Mouse (Mus musculus) MN1 (cell line): ENCODE measurements at regions not wholly inside any gene's neighbourhood (a gene's known extent, or its start where the extent isn't known, plus 50 kb on each side); places are given as distances from the start of the nearest gene placed in this dataset.
A peak's percentile ranks its signal among the peaks of the same experiment; 100 is the strongest.
"Not testable (repeated sequence)": the region's sequence is repeated elsewhere in the genome, so short reads cannot be mapped to it uniquely, and the experiment has no call there.

ENCODE experiments used
- DNase-seq: peaks from one replicate; pipeline ENCODE4 v3.0.0-alpha.2; 2016; ENCODE audit warnings: low spot score

DNA sequence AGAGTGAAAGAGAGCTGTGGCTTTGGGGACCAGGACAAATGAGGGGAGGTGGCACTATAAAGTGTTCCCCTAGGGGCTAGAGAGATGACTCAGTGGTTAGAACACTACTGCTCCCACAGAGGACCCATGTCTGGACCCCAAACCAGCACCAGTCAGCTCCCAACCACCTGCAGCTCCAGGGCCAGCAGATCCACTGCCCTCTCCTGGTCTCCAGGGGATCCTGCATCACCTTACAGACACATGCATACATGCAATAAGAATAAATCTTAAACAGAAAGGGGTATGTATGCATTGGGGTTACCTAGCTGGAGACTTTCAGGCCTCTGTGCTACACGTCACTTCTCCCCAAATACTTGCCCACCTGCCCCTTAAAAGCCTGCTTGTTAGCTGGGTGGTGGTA, 93.8 kb upstream of the Zfp706 start:
- DNase-seq = no peak

DNA sequence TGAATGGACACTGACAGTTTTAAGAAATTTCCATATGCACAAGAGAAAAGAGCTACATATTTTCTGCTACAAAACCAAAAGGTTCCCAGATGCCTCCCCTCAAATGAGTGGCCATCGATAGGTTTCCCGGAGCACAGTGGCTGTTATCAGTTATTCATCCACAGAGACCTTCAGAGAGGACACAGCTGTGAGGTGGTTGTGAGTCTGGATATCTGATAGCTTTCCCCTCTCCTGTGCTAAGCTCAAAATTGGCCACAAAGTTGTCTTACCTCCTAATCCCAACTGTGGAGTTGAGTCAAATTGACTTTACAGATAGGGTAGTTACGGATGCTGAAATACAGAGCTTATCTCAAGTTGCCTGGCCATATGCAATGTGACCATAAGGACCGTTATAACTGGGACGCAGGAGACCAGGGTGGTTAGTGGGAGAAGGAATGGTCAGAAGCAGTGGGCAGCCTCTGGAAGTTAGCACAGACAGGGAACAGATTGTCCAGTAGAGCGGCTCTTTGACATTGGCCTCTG, 93.3 kb upstream of the Zfp706 start:
- DNase-seq = no peak

DNA sequence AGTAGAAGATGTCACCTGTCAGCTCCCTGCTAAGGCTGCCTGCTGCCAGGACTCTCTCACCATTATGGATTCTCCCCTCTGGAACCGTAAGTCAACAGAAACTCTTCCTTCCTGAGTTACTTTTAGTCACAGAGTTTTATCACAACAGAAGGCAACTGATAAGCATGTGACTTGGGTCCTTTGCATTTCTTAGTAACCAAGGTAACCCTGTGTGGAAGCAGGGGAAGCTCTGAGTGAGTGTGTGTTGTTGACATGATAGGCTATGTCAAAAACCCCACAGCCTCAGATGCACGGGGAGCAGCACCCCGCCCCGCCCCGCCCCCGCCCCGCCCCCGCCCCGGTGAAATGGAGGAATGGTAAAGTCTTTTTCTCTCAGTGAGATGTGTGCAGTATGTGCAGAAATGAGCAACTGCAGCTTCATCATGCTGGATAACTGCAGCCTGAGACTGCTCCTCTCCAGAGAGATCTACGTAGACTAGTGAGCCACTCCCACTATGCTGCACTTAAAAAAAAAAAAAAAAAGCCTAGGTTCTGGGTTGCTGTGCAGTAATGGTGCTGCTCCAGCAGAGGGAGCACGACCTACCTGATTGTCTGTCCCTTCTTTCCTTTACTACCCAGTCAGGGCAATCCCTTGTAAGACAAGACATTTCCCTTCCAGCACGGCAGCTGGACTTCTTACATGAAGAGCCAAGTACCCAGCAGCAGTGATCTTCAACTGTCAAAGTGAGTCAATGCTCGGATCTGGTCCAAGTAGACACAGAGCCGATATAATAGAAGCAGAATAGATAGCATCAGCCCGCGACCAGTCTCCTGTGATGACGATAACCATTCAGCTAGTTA, 92.6 kb upstream of the Zfp706 start:
- DNase-seq = peak; percentile 82

DNA sequence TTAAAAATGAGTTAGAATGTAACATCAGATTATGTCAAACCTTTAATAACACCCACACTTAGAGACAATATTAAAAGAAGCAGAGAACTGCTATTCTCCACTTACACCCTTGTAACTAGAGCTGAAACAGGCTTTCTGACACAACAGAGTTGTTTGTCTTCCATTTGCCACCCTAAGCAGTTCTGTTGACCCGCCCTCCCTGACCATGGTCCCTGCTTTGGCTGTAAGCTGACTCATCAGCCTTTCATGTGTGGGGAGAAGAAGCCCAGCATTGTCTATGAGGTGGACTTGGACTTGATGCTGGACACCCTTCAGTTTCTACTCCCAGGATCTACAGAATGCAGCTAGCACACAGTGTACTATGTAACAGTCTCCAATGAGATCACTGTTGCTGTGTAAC, 91.6 kb upstream of the Zfp706 start:
- no peak for DNase-seq

DNA sequence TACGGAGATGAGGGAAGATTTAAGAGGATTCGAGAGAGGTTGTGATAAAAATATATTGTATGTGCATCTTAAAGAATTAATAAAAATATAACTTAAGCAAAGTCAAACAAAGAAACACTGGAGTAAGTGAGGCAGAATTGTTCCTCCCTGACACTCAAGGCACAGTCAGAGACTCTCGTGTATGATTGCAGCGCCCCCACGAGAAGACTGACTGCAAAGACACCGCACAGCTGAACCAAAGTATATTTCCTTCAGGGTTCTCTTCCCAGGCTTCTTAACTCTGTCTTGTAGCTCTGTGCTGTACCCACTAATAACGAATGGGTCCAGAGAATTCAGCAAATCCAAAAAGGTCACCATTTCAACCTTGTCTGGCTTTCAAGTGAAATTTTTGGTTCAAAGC, 89.9 kb upstream of the Zfp706 start:
- DNase-seq = no peak

DNA sequence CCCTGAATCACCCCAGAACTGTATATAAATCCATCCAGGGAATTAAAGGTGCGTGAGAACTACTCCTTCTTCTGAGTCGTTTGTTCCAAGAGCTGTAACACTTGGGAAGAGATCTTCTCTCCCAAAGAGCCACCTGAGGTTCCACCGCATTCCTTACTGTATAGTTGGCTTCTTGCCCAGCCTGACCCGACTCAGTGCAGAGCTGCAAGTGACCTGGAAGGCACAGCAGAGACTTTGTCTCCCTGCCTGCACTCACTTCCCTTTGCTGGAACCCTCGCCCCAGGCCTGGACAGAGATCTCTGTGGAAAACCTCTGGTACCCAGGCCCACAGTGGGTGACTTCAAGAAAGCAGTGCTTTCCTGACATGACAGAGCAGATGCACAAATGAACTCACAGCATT, 83.6 kb upstream of the Zfp706 start:
- not testable (repeated sequence) for DNase-seq

DNA sequence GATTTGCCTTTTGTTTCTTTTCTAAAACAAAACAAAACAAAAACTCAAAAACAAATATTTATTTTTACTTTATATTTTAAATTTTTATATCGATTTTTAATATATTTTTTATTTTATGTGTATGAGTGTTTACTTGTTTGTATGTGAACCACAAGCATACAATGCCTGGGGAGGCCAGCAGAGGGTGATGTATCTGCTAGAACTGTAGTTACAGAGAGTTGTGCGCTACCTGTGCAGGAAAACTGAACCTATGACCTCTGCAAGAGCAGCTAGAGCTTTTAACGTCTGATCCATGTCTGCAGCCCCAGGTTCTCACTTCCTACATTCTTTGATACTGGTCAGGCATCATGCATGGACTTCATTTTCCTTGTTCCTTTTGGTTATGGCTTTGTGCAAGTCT, 76.2 kb upstream of the Zfp706 start:
- no peak for DNase-seq

DNA sequence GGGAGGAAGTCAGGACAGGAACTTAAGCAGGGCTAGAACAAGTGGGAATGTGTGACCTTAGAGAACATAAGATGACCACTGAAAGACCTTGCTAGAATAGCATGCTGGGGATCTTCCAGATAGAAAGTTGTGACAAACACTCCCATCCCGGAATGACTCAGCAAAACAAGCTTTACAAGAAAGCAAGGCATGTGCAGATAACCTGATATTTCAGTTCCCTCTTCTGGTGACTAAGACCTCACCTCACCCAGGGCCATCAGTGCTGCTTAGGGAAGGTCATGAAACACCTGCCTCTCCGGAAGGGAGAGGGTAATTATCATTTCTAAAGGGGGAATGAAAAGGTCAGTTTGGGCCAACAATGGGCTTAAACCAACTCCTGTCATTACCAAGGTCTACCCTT, 74.3 kb upstream of the Zfp706 start:
- no peak for DNase-seq

DNA sequence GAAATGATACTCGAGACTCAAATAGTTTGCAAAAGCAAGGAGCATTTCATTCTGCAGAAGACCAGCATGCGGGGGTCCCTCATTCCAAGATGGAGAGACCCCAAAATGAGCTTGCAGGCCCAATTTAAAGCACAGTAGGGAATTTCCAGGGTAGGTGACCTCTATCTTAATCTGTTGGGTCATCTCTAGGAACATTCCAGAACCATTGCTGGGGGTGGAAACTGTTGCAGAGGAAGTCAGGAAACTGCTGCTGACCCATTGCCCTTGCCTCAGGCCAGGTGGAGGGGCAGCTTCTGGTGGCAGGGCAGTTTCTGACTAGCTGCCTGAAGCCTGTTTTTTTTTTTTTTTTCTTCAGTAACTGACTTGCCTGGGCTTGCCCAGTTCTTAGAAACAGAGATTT, 73.4 kb upstream of the Zfp706 start:
- no peak for DNase-seq

DNA sequence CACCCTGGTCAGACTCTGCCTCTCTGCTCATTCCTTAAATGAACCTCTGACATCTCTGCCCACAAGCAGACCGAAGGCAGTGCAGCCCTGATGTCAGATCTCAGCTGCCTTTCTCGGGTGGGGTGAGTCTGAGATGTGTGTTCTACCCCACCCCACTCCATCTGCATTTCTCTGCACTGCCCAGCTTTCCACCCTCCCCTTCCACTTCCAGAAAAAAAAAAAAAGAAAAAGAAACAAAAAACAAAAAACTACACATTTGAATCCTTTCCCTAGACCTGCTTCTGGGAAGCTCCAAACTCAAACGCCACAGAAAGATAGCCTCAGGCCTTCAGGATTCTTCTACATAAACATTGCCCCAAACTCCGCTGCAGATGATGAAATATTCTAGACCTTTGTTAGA, 72.8 kb upstream of the Zfp706 start:
- no peak for DNase-seq

DNA sequence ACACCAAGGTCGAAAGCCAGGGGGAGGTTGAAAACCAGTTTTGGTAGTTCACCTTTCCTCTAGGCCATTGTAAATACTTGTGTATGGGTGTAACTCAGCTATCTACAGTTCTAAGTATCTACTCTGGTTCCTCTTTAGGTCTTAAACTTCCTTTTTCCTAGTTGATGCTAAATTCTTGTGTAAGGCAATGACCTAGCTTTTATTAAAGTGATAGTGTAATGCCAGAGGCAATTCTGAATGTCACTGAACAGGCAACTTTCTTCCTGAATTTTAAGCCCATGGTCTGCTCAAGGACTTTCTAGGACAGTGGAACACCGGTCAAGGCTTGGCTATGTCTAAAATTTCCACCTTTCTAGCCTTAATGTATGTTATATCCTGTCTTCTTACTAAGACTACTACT, 66.6 kb upstream of the Zfp706 start:
- not testable (repeated sequence) for DNase-seq

DNA sequence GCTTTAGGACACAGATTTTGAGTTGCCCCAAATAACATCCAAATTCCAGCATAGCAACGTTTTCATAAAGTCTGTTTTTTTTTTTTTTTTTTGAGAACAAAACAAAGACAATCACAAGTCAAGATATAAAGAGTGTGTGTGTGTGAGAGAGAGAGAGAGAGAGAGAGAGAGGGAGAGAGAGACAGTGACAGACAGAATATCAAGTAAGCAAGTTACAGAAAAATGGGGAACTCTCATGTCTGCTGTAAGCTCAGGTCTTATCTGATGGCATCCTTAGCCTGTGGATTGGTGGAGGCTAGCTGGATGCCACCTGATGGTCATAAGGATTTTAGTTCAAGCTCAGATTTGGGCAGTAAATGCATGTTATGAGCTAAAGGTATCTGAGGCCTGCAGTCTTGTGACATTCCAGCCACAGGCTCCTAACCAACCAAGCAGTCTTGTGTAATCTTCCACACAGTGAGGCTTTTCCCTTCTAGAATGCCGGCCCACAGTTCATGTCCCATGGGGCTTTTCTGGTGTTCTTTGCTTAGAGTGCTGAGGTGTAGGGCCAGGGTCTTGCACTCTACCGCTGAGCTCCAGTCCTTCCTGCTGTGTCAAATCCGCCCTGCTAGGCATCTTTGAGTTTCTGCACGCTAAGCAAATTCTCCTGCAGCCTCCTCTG, 64.8 kb upstream of the Zfp706 start:
- DNase-seq = no peak

DNA sequence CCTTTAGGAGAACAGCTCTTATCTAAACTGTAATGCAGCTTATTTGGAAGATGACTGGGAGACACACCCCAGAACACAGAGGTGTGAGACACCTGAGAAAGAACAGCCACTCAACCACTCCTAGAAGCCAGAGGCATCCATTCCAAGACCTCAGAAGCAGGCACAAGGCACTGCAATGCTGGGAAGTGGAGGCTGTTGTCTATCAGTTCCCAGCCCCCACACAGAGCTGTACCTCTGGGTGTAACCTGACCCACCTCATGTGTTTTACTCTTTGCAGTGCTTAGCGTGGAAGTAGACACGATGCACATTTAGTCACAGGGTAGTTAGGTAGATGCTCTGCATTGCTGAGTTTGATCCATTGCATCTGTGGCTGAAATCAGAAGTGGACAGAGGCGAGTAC, 62.6 kb upstream of the Zfp706 start:
- DNase-seq = no peak

DNA sequence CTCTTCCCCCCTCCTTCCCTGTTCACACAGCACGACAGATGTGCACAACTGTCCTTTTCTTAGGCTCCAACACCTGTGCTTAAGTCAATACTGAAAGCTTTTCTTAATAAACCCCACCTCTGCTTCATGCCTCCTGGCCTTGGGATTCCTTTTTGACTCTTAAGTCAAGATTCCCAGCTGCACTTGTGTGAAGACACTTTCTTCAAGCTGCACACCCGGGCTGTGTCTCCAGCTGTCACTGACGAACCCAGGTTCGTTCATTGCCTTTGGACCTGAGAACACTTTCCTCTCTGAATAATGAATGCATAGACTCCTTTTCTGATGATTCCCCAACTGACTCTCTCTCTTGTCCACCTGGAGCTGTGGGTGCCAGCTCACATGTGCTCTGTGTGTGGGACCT, 59.8 kb upstream of the Zfp706 start:
- no peak for DNase-seq

DNA sequence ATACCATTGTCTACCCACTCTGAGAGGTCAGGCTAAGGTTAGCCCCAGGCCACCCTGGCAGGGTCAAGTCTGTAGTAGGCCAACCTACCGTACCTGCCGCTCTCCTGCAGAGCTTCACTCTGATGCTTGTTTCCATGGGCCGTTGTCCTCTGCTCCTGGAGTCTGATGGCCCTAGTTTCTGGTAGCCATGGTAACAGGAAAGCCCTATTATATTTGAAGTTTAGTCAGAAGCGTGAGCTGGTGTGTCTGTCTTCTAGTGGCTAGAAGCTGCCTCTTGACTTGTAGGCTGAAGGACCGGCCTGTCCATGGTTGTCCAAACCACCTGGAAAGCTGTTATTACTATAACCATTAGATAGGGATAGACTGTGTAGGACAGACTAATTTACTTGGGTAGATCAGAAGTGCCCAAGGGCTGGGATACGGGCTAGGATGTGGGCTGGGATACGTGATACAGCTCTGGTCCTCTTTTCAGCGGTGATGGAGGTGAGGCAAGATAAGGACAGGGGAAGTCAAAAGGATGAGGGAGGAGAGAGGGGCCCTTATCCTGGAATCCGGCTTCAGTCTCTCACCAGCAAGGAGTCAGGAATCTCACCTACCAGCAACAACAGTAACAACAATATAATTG, 58.5 kb upstream of the Zfp706 start:
- no peak for DNase-seq

DNA sequence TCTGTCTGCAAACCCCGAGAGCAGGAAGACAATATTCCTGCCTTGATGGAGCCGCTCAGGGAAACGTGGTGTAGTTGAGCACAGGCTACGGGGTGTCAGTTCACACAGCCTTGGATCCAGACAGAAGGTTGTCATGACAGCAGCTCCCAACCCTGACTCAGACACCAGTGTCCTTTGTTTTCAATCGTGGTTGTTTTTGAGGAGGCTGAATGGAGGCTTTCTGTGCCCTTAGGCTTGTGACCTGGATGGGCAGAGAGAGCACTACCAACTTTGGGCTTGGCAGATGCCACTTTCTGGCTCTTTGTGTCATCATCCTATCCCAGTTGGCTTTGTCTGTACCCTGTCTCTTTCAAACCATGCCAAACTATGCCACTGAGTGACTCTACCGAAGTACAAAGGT, 57.8 kb upstream of the Zfp706 start:
- no peak for DNase-seq

DNA sequence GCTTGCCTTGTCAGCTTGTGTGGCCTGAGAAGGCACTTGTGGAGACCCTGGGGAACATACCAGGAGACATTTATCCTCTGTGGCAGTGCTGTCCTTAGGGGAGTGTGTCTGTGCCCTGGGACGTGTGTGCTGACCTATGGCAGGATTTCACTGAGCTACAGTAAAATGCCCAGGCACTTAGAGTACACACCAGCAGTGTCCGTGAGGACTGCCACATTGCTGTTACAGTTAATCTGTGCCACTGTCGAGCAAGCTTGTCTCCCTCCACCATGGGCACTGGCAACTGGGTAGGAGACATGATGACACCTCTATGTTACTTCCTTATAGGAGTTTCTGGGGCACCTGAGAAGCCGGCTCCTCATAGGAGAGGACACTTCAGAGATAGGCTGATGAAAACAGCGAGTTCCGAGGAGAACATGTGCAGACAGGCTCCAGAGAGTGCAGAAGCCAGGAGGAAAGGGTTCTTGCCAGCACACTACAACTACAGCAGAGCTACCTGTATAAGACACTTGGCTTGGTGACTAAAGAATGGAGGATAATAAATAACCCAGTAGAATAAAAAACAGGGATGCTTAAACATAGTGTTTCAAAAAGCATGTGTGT, 56.3 kb upstream of the Zfp706 start:
- DNase-seq = no peak

DNA sequence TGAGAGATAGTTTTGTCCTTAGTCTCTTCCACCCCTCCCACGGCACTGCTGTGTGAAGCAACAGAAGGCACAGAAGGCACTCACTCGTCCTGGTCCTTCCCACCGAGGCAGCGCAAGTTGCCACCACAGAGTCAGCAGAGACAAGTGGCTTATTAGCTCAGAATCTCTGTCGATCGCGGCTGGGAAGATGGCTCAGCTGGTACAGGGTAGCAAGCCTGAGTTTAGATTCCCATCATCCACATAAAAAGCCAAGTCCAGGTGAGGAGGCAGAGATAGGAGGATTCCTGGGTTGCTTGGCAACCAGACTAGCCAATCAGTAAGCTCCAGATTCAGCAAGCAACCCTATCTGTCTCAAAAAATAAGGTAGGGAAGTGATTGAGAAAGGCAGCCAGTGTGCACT, 55.0 kb upstream of the Zfp706 start:
- no peak for DNase-seq

DNA sequence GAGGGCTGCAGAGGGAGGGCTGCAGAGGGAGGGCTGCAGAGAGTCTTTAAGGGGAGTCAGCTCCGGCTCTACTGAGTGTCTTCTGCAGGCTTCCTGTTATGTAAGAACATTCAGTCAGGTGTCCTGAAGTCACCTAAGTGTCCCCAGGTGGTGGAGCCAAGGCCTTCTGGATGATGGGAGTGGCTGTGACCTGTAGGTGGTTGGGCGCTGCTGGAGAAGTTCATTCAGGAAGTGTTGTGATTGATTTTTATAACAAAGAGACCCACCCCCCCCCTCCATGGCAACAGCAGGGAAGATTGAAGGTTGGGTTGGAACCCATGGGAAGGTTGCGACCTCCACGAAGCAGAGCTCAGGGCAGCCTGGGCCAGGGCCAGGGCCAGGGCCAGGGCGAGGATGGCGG, 53.9 kb upstream of the Zfp706 start:
- DNase-seq = no peak

DNA sequence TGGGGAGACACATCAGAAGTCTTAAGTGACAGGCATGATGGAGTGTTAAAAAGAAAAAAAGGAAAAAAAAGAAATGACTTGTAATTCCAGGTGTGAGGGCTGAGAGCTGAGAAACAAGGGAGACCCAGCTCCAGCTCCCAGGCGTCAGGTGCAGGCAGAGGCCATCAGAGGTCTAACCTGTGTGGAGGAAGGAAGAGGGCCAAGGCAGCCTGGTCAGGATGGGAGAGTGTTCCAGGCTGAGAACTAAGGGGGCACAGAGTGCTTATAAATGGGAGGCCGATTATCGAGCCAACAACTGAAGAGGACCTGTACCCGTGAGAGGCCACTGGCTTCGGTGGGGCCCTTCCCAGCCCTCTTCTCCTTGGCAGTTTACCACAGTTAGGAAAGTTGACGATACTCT, 53.3 kb upstream of the Zfp706 start:
- DNase-seq = no peak
